Mouse (Mus musculus): ENCODE measurements around the gene Pla2g4e. TPM values are rescaled to one million over a fixed set of nuclear protein-coding genes. Genes with fewer than 3 reads are reported as not detected.

Pla2g4e gene
- total and polyA plus RNA-seq, 3 experiments = not detected

- DNase-seq (ENCODE audit: low read depth, low spot score) = no peak
- Histone ChIP-seq H3K4me1 (ENCODE audit: control insufficient read depth in 1 of 2, insufficient read depth in 2 of 2, low read length in 2 of 2) (peaks cover 0 to 4% of the 10 kb centered on the region in 2 experiments; a peak in 1 of 4 replicates), H3K36me3 (ENCODE audit: control insufficient read depth in 1 of 2, insufficient read depth in 2 of 2, low read length in 2 of 2) (peaks cover 0 to 4% of the 10 kb centered on the region in 2 experiments; a peak in 2 of 4 replicates), H3K4me3 (ENCODE audit: control insufficient read depth in 1 of 2, insufficient read depth in 1 of 2, low read depth in 2 of 2, low read length in 2 of 2) (no peak overlapping the region), H3K27me3 (ENCODE audit: control insufficient read depth in 1 of 2, insufficient read depth in 2 of 2, low read length in 2 of 2) (peaks cover 0 to 1% of the 10 kb centered on the region in 2 experiments; a peak in 2 of 4 replicates), H3K9ac (ENCODE audit: control insufficient read depth, low read depth, low read length, poor library complexity, severe bottlenecking) (no peak overlapping the region), H3K9me3 (replicated peaks; ENCODE audit: insufficient read depth, low read length) (no peaks in the 10 kb centered on the region), H3K27ac (ENCODE audit: control insufficient read depth, low read depth, low read length) (no peak overlapping the region), H3K79me2 (ENCODE audit: control insufficient read depth, insufficient read depth, low read length, poor library complexity) (no peaks in the 10 kb centered on the region)
- TF ChIP-seq MAZ (IDR thresholded peaks at IDR 0.05; ENCODE audit: low read depth, low read length) (no peak), JUND (IDR thresholded peaks at IDR 0.05; ENCODE audit: low read depth, low read length) (0 out of 2 replicates have a peak, but pooled peaks have one; percentile 20), ETS1 (IDR thresholded peaks at IDR 0.05; ENCODE audit: low read depth, low read length) (no peak)
Measured at GRCm38 (mm10) chr2:120235381-120235780, 9.8 kb downstream of the Pla2g4e start.

DNA sequence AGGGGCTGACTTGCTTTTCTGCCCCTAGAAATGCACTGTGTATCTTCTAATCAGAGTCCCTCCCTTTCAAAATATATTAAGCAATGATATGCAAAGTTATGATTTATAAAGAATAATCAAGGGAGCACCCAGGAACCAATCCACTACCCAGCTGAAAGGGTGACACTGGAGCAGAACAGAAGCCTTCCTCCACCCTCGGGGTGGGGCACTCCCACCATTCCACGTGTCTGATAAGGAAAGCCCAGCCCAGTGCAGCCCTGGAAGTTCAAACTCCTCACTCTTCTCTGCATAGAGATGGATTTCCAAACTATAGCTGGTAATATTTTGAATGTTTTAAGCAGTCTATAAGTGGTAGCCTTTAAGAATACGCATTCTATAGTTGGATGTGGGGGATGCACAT is 13.5 kb downstream of the Pla2g4e start:
- no peak overlapping the region for H3K9ac ChIP-seq (ENCODE audit: control insufficient read depth, low read depth, low read length, poor library complexity, severe bottlenecking)
- no peaks in the 10 kb centered on the region for H3K79me2 ChIP-seq (ENCODE audit: control insufficient read depth, insufficient read depth, low read length, poor library complexity)
- no peak for DNase-seq (ENCODE audit: low read depth, low spot score)
- TF ChIP-seq NELFE (IDR thresholded peaks at IDR 0.05; ENCODE audit: low read depth, low read length) (no peak), RAD21 (IDR thresholded peaks at IDR 0.05; ENCODE audit: low read depth, low read length) (no peak), CHD2 (IDR thresholded peaks at IDR 0.05; ENCODE audit: low read length) (no peak), RCOR1 (IDR thresholded peaks at IDR 0.05; ENCODE audit: low read depth, low read length) (no peak), POLR2AphosphoS2 (IDR thresholded peaks at IDR 0.05; ENCODE audit: low read length) (no peak)
- H3K27me3 ChIP-seq (ENCODE audit: control insufficient read depth in 1 of 2, insufficient read depth in 2 of 2, low read length in 2 of 2) = no peaks in the 10 kb centered on the region; a peak in 1 of 4 replicates
- peaks cover 0 to 4% of the 10 kb centered on the region in 2 experiments; a peak in 1 of 4 replicates for H3K4me1 ChIP-seq (ENCODE audit: control insufficient read depth in 1 of 2, insufficient read depth in 2 of 2, low read length in 2 of 2)
- peaks cover 0 to 4% of the 10 kb centered on the region in 2 experiments; a peak in 2 of 4 replicates for H3K36me3 ChIP-seq (ENCODE audit: control insufficient read depth in 1 of 2, insufficient read depth in 2 of 2, low read length in 2 of 2)
- H3K9me3 ChIP-seq (replicated peaks; ENCODE audit: insufficient read depth, low read length) = no peaks in the 10 kb centered on the region
- no peak overlapping the region for H3K27ac ChIP-seq (ENCODE audit: control insufficient read depth, low read depth, low read length)
- H3K4me3 ChIP-seq (ENCODE audit: control insufficient read depth in 1 of 2, insufficient read depth in 1 of 2, low read depth in 2 of 2, low read length in 2 of 2) = no peak overlapping the region

- H3K9me3 ChIP-seq (replicated peaks; ENCODE audit: insufficient read depth, low read length) = no peaks in the 10 kb centered on the region
- no peak overlapping the region for H3K4me3 ChIP-seq (ENCODE audit: control insufficient read depth in 1 of 2, insufficient read depth in 1 of 2, low read depth in 2 of 2, low read length in 2 of 2)
- H3K79me2 ChIP-seq (ENCODE audit: control insufficient read depth, insufficient read depth, low read length, poor library complexity) = no peaks in the 10 kb centered on the region
- H3K4me1 ChIP-seq (ENCODE audit: control insufficient read depth in 1 of 2, insufficient read depth in 2 of 2, low read length in 2 of 2) = no peaks in the 10 kb centered on the region
- no peak overlapping the region for H3K9ac ChIP-seq (ENCODE audit: control insufficient read depth, low read depth, low read length, poor library complexity, severe bottlenecking)
- H3K27ac ChIP-seq (ENCODE audit: control insufficient read depth, low read depth, low read length) = no peak overlapping the region
- no peak for TF ChIP-seq E2F4 (IDR thresholded peaks at IDR 0.05; ENCODE audit: borderline replicate concordance, low read depth, low read length)
- no peak for TF ChIP-seq CHD2 (IDR thresholded peaks at IDR 0.05; ENCODE audit: low read length)
- TF ChIP-seq TCF12 (IDR thresholded peaks at IDR 0.05; ENCODE audit: low read depth, low read length) = no peak
- no peak for TF ChIP-seq POLR2AphosphoS2 (IDR thresholded peaks at IDR 0.05; ENCODE audit: low read length)
- TF ChIP-seq CTCF (IDR thresholded peaks at IDR 0.05 in 2 of 3, conservative IDR thresholded peaks at IDR 0.05 in 1 of 3; ENCODE audit: control insufficient read depth in 1 of 3, insufficient read depth in 1 of 3, low read depth in 2 of 3, low read length in 3 of 3, poor library complexity in 1 of 3, severe bottlenecking in 1 of 3) = no peak
- TF ChIP-seq MAZ (IDR thresholded peaks at IDR 0.05; ENCODE audit: low read depth, low read length) = no peak
- no peak for TF ChIP-seq ZNF384 (IDR thresholded peaks at IDR 0.05; ENCODE audit: low read depth, low read length)
- no peak for DNase-seq (ENCODE audit: low read depth, low spot score)
- H3K36me3 ChIP-seq (ENCODE audit: control insufficient read depth in 1 of 2, insufficient read depth in 2 of 2, low read length in 2 of 2) = no peaks in the 10 kb centered on the region
- H3K27me3 ChIP-seq (ENCODE audit: control insufficient read depth in 1 of 2, insufficient read depth in 2 of 2, low read length in 2 of 2) = peaks cover 5 to 6% of the 10 kb centered on the region in 2 experiments; a peak in 3 of 4 replicates
Measured at GRCm38 (mm10) chr2:120214600-120214999, 30.5 kb downstream of the Pla2g4e start.
